Mouse (Mus musculus): ENCODE measurements around the gene Thbs3. TPM values are rescaled to one million over a fixed set of nuclear protein-coding genes. Genes with fewer than 3 reads are reported as not detected.

Thbs3 gene
- polyA plus RNA-seq, 1 experiment from 2014 or later: 51.5 TPM

DNA sequence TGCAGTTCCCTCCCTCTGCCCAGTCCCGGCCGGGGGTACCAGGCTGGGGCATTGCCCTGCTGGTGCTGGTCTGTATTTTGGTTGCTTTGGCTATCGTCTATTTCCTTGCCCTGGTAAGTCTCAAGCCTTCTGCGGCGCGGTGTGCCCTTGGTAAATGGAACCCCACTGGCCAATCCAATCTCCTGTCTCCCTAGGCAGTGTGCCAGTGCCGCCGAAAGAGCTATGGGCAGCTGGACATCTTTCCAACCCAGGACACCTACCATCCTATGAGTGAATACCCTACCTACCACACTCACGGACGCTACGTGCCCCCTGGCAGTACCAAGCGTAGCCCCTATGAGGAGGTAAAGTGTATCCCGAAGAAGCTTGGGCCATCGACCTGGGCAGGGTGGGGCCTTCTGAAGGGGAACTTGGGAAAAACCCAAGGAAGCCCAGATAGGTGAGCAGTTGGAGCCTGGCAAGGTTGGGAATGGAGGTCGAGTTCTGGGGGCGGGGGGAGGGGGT is 16.8 kb downstream of the Thbs3 start:
- ATAC-seq (ENCODE audit: low read depth): no peak
- no peaks in the 10 kb centered on the region for H3K27me3 ChIP-seq (replicated peaks; ENCODE audit: control insufficient read depth, insufficient read depth, low read length)
- H3K9ac ChIP-seq (ENCODE audit: low read depth, low read length): no peak overlapping the region
- no peak overlapping the region for H3K4me3 ChIP-seq (ENCODE audit: low read depth, low read length)
- WGBS: 77% methylated on average over 16 of the region's 16 CpGs
- H3K27ac ChIP-seq (replicated peaks; ENCODE audit: low read depth, low read length): no peak overlapping the region
- H3K4me1 ChIP-seq (ENCODE audit: control insufficient read depth, insufficient read depth, low read length): peaks cover 9% of the 10 kb centered on the region
- H3K36me3 ChIP-seq (ENCODE audit: control insufficient read depth, insufficient read depth, low read length): 0 out of 2 replicates have a peak, but pooled peaks cover 9% of the 10 kb centered on the region
- no peaks in the 10 kb centered on the region for H3K9me3 ChIP-seq (ENCODE audit: control insufficient read depth, low read length)
- no peak for DNase-seq (ENCODE audit: low spot score)
- no peak overlapping the region for H3K4me2 ChIP-seq (ENCODE audit: low read depth, low read length)

DNA sequence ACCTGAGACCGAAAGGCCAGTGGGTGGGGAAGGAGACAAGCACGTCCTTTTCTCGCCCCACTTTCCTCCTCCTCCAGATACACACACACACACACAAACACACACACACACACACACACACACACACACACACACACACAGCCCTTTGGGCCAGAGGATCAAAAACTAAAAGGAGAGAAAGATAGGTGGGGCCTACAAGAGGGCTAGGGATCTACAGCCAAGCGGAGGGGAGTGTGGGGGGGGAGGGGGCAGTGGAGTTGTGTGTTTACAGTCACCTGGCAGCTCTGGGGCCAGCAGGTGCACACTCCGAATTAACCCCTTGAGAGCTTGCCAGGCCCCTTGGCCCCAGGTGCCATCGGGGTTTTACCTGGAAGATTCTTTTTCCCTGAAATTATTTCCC is 17.6 kb downstream of the Thbs3 start:
- WGBS: 60% methylated on average over 5 of the region's 6 CpGs
- ATAC-seq (ENCODE audit: low read depth) (no peak), DNase-seq (ENCODE audit: low spot score) (no peak)
- H3K4me1 ChIP-seq (ENCODE audit: control insufficient read depth, insufficient read depth, low read length): 0 out of 2 replicates have a peak, but pooled peaks cover 6% of the 10 kb centered on the region
- no peaks in the 10 kb centered on the region for H3K9me3 ChIP-seq (ENCODE audit: control insufficient read depth, low read length)
- 0 out of 2 replicates have a peak, but pooled peaks cover 14% of the 10 kb centered on the region for H3K36me3 ChIP-seq (ENCODE audit: control insufficient read depth, insufficient read depth, low read length)
- no peak overlapping the region for H3K4me3 ChIP-seq (ENCODE audit: low read depth, low read length)
- no peak overlapping the region for H3K9ac ChIP-seq (ENCODE audit: low read depth, low read length)
- no peaks in the 10 kb centered on the region for H3K27me3 ChIP-seq (replicated peaks; ENCODE audit: control insufficient read depth, insufficient read depth, low read length)
- H3K4me2 ChIP-seq (ENCODE audit: low read depth, low read length): no peak overlapping the region
- H3K27ac ChIP-seq (replicated peaks; ENCODE audit: low read depth, low read length): no peak overlapping the region

GRCm38 (mm10) chr3:89233562-89234110 is 18.7 kb downstream of the Thbs3 start:
- no peak for ATAC-seq (ENCODE audit: low read depth)
- Histone ChIP-seq H3K9ac (ENCODE audit: low read depth, low read length) (no peak overlapping the region), H3K27me3 (replicated peaks; ENCODE audit: control insufficient read depth, insufficient read depth, low read length) (no peaks in the 10 kb centered on the region), H3K36me3 (ENCODE audit: control insufficient read depth, insufficient read depth, low read length) (peaks cover 22% of the 10 kb centered on the region; the same call in 1 of the 2 replicates), H3K4me1 (ENCODE audit: control insufficient read depth, insufficient read depth, low read length) (0 out of 2 replicates have a peak, but pooled peaks cover 2% of the 10 kb centered on the region), H3K4me3 (ENCODE audit: low read depth, low read length) (no peak overlapping the region), H3K4me2 (ENCODE audit: low read depth, low read length) (no peak overlapping the region), H3K27ac (replicated peaks; ENCODE audit: low read depth, low read length) (no peak overlapping the region), H3K9me3 (ENCODE audit: control insufficient read depth, low read length) (no peaks in the 10 kb centered on the region)
- 74% methylated on average over 13 of the region's 14 CpGs for WGBS
- DNase-seq (ENCODE audit: low spot score): no peak

- Histone ChIP-seq H3K27ac (replicated peaks; ENCODE audit: low read depth, low read length) (no peak overlapping the region), H3K36me3 (ENCODE audit: control insufficient read depth, insufficient read depth, low read length) (peaks cover 31% of the 10 kb centered on the region; the same call in 1 of the 2 replicates), H3K9ac (ENCODE audit: low read depth, low read length) (no peak overlapping the region), H3K4me2 (ENCODE audit: low read depth, low read length) (no peak overlapping the region), H3K4me1 (ENCODE audit: control insufficient read depth, insufficient read depth, low read length) (no peaks in the 10 kb centered on the region), H3K9me3 (ENCODE audit: control insufficient read depth, low read length) (no peaks in the 10 kb centered on the region), H3K4me3 (ENCODE audit: low read depth, low read length) (no peak overlapping the region), H3K27me3 (replicated peaks; ENCODE audit: control insufficient read depth, insufficient read depth, low read length) (no peaks in the 10 kb centered on the region)
- 87% methylated on average over 10 of the region's 10 CpGs for WGBS
- ATAC-seq (ENCODE audit: low read depth) (no peak), DNase-seq (ENCODE audit: low spot score) (no peak)
Measured at GRCm38 (mm10) chr3:89236516-89236915, 21.5 kb downstream of the Thbs3 start.

DNA sequence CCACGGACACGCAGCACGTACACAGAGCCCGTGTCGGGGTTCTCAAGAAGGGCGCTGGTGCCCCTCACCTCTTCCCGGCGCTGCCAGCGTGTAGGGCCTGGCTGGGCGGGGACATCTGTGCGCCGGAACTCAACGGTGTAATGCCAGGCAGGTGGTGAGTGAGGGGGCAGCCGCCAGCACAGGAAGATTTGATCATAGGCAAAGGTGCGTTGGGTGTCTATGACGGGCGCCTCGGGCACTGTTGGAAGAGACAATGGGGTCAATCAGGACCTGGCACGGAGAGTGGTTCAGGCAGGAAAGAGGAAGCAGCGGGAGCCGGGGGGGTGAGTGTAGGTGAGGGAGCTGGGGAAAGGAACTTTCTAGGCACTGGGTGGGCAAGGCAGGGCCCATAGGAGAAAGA is 22.7 kb downstream of the Thbs3 start:
- Histone ChIP-seq H3K9me3 (ENCODE audit: control insufficient read depth, low read length) (no peaks in the 10 kb centered on the region), H3K27me3 (replicated peaks; ENCODE audit: control insufficient read depth, insufficient read depth, low read length) (no peaks in the 10 kb centered on the region), H3K4me2 (ENCODE audit: low read depth, low read length) (no peak overlapping the region), H3K4me3 (ENCODE audit: low read depth, low read length) (no peak overlapping the region), H3K4me1 (ENCODE audit: control insufficient read depth, insufficient read depth, low read length) (no peaks in the 10 kb centered on the region), H3K9ac (ENCODE audit: low read depth, low read length) (no peak overlapping the region), H3K36me3 (ENCODE audit: control insufficient read depth, insufficient read depth, low read length) (peaks cover 37% of the 10 kb centered on the region; the same call in 1 of the 2 replicates), H3K27ac (replicated peaks; ENCODE audit: low read depth, low read length) (no peak overlapping the region)
- DNase-seq (ENCODE audit: low spot score) (no peak), ATAC-seq (ENCODE audit: low read depth) (no peak)
- 92% methylated on average over 21 of the region's 21 CpGs for WGBS

DNA sequence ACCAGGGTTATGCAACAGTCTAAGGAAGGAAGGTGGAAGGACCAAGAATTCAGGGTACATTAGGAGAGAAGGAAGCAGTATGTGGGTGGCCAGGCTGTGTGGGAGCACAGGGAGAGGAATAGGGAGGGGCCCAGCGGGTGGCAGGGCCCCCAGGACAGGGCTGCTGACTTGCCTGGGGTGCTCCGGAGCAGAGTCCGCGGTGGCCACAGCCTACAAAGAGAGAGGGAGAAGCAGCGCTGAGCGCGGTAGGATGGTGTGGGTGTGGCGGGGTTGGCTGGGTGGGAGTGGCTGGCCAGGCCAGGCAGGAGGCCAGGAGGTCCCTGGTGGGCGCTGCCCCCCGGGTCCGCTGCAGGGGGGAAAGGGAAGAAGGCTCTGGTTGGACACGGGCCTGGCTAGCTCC is 23.5 kb downstream of the Thbs3 start:
- WGBS: 74% methylated on average over 9 of the region's 12 CpGs
- ATAC-seq (ENCODE audit: low read depth) (no peak), DNase-seq (ENCODE audit: low spot score) (no peak)
- Histone ChIP-seq H3K27ac (replicated peaks; ENCODE audit: low read depth, low read length) (no peak overlapping the region), H3K9me3 (ENCODE audit: control insufficient read depth, low read length) (no peaks in the 10 kb centered on the region), H3K4me1 (ENCODE audit: control insufficient read depth, insufficient read depth, low read length) (no peaks in the 10 kb centered on the region), H3K27me3 (replicated peaks; ENCODE audit: control insufficient read depth, insufficient read depth, low read length) (no peaks in the 10 kb centered on the region), H3K9ac (ENCODE audit: low read depth, low read length) (no peak overlapping the region), H3K4me2 (ENCODE audit: low read depth, low read length) (no peak overlapping the region), H3K36me3 (ENCODE audit: control insufficient read depth, insufficient read depth, low read length) (peaks cover 37% of the 10 kb centered on the region; the same call in 1 of the 2 replicates), H3K4me3 (ENCODE audit: low read depth, low read length) (no peak overlapping the region)

GRCm38 (mm10) chr3:89242331-89242895 is 27.4 kb downstream of the Thbs3 start:
- Histone ChIP-seq H3K27me3 (replicated peaks; ENCODE audit: control insufficient read depth, insufficient read depth, low read length) (no peaks in the 10 kb centered on the region), H3K9me3 (ENCODE audit: control insufficient read depth, low read length) (no peaks in the 10 kb centered on the region), H3K4me3 (ENCODE audit: low read depth, low read length) (no peak overlapping the region), H3K36me3 (ENCODE audit: control insufficient read depth, insufficient read depth, low read length) (peaks cover 25% of the 10 kb centered on the region; the same call in 1 of the 2 replicates), H3K4me2 (ENCODE audit: low read depth, low read length) (no peak overlapping the region), H3K4me1 (ENCODE audit: control insufficient read depth, insufficient read depth, low read length) (peaks cover 6% of the 10 kb centered on the region; the same call in 1 of the 2 replicates), H3K27ac (replicated peaks; ENCODE audit: low read depth, low read length) (no peak overlapping the region), H3K9ac (ENCODE audit: low read depth, low read length) (no peak overlapping the region)
- WGBS: 75% methylated on average over 9 of the region's 9 CpGs
- ATAC-seq (ENCODE audit: low read depth) (no peak), DNase-seq (ENCODE audit: low spot score) (no peak)

GRCm38 (mm10) chr3:89243609-89244008 is 28.6 kb downstream of the Thbs3 start:
- Histone ChIP-seq H3K4me1 (ENCODE audit: control insufficient read depth, insufficient read depth, low read length) (peaks cover 6% of the 10 kb centered on the region; the same call in 1 of the 2 replicates), H3K4me3 (ENCODE audit: low read depth, low read length) (peak overlapping the region; percentile 69), H3K36me3 (ENCODE audit: control insufficient read depth, insufficient read depth, low read length) (peaks cover 15% of the 10 kb centered on the region; the same call in 1 of the 2 replicates), H3K4me2 (ENCODE audit: low read depth, low read length) (peak overlapping the region; percentile 65), H3K27ac (replicated peaks; ENCODE audit: low read depth, low read length) (no peak overlapping the region), H3K27me3 (replicated peaks; ENCODE audit: control insufficient read depth, insufficient read depth, low read length) (no peaks in the 10 kb centered on the region), H3K9ac (ENCODE audit: low read depth, low read length) (peak overlapping the region; percentile 40; the same call in 1 of the 2 replicates), H3K9me3 (ENCODE audit: control insufficient read depth, low read length) (no peaks in the 10 kb centered on the region)
- WGBS: 13% methylated on average over 13 of the region's 14 CpGs
- DNase-seq (ENCODE audit: low spot score): peak; percentile 79
- ATAC-seq (ENCODE audit: low read depth): peak; percentile 47; the same call in 1 of the 2 replicates

Measured in embryonic facial prominence, embryonic 14.5 days (tissue).